Mouse (Mus musculus) midbrain, embryonic 11.5 days (tissue): ENCODE measurements around the gene Kazn. TPM values are rescaled to one million over a fixed set of nuclear protein-coding genes. Genes with fewer than 3 reads are reported as not detected.
A peak's percentile ranks its signal among the peaks of the same experiment; 100 is the strongest.

Experiments
- ATAC-seq: fragments of 200-750 bp; cut with Nextera tagmentation; 2 replicates; pipeline ENCODE4 v1.8.0; 2017; ENCODE audit warnings: moderate TSS enrichment, moderate library complexity; ENCODE audit not compliant: low FRiP score
- DNase-seq: peaks from one replicate; pipeline ENCODE4 v3.0.0; 2015; ENCODE audit warnings: low spot score; ENCODE audit errors: missing footprints
- H3K27ac ChIP-seq: fragments of 300-500 bp; sonication (generic); 2 replicates; pipeline ENCODE4 v1.5.1; 2014; ENCODE audit warnings: low read depth, low read length
- H3K27me3 ChIP-seq: fragments of 300-500 bp; sonication (generic); 2 replicates; pipeline ENCODE4 v1.6.1; 2014; ENCODE audit warnings: mild to moderate bottlenecking, low read length, moderate library complexity, mixed read lengths; ENCODE audit not compliant: control insufficient read depth, insufficient read depth
- H3K36me3 ChIP-seq: fragments of 300-500 bp; sonication (generic); 2 replicates; pipeline ENCODE4 v1.6.1; 2014; ENCODE audit warnings: mild to moderate bottlenecking, low read length, moderate library complexity, mixed read lengths; ENCODE audit not compliant: control insufficient read depth, insufficient read depth
- H3K4me1 ChIP-seq: fragments of 300-500 bp; sonication (generic); 2 replicates; pipeline ENCODE4 v1.6.1; 2014; ENCODE audit warnings: low read length; ENCODE audit not compliant: control insufficient read depth, insufficient read depth
- H3K4me2 ChIP-seq: fragments of 300-500 bp; sonication (generic); 2 replicates; pipeline ENCODE4 v1.6.1; 2014; ENCODE audit warnings: mild to moderate bottlenecking, moderate library complexity
- H3K4me3 ChIP-seq: fragments of 300-500 bp; sonication (generic); 2 replicates; pipeline ENCODE4 v1.5.1; 2014; ENCODE audit warnings: low read depth, low read length
- H3K9ac ChIP-seq: fragments of 300-500 bp; sonication (generic); 2 replicates; pipeline ENCODE4 v1.6.1; 2014; ENCODE audit warnings: low read length
- H3K9me3 ChIP-seq: fragments of 300-500 bp; sonication (generic); 2 replicates; pipeline ENCODE4 v1.6.1; 2016; ENCODE audit warnings: low read length; ENCODE audit not compliant: control insufficient read depth
- WGBS: fragments of 180-500 bp; shearing (Covaris S2); extraction: QIAGEN DNeasy Blood & Tissue Kit; methylation state at CpG from one replicate; pipeline ENCODE4 v1.1.7; 2014; 5-methylcytosine and 5-hydroxymethylcytosine counted together
- polyA plus RNA-seq: library from polyadenylated mRNA; unstranded; fragments of >200 nt; fragmentation: Nextera tagmentation; extraction: Ambion mirVana; gene quantifications from 2 replicates; pipeline ENCODE4 v1.2.1, GENCODE M21; 2014

Gene Kazn
- polyA plus RNA-seq, 1 experiment from 2014 or later: 12.1 TPM

DNA sequence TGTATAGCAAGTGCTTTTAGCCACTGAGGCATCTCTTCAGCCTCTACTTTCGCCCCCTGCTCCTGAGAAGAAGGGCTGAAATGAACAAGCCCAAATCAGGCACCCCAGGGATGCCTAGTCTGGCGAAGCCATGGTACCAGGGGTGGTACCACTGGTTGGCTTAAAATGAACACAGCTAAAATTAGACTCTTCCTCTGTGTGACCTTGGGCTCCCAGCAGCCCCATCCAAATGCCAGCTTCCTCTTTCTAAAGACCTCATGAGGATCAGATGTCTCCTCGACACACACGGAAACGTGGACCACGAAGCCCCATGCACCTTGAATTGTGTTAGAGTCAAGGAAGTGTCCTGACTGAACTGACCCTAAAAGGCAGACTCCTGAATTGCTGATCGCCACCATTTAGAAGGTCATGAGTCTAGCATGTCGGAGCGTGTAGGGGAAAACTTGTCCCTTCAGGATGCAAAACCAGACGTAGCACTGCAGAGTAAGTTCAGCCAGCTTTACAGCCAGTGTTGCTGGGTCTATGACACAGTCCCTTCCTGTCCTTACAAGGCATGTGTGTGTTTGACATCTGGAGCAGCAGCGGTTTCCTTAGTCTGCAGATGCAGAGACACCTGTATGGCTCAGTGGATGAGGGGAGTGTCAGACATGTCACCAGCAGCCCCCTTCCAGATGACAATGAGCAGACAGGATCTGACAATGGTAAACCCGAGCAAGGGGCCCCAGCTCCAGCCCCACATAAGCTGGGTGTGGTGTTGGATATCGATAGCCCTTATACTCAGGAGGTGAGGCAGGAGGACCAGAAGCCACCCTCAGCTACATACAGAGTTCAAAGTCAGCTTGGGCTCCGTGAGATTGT, 159.3 kb downstream of the Kazn start:
- no peak overlapping the region for H3K4me2 ChIP-seq
- no peaks in the 10 kb centered on the region for H3K9me3 ChIP-seq
- DNase-seq (no peak), ATAC-seq (no peak)
- peaks cover 15% of the 10 kb centered on the region for H3K27me3 ChIP-seq
- 79% methylated on average over 14 of the region's 14 CpGs for WGBS
- H3K9ac ChIP-seq: no peak overlapping the region
- H3K27ac ChIP-seq: no peak overlapping the region
- no peak overlapping the region for H3K4me3 ChIP-seq
- H3K4me1 ChIP-seq: peaks cover 11% of the 10 kb centered on the region
- H3K36me3 ChIP-seq: no peaks in the 10 kb centered on the region

DNA sequence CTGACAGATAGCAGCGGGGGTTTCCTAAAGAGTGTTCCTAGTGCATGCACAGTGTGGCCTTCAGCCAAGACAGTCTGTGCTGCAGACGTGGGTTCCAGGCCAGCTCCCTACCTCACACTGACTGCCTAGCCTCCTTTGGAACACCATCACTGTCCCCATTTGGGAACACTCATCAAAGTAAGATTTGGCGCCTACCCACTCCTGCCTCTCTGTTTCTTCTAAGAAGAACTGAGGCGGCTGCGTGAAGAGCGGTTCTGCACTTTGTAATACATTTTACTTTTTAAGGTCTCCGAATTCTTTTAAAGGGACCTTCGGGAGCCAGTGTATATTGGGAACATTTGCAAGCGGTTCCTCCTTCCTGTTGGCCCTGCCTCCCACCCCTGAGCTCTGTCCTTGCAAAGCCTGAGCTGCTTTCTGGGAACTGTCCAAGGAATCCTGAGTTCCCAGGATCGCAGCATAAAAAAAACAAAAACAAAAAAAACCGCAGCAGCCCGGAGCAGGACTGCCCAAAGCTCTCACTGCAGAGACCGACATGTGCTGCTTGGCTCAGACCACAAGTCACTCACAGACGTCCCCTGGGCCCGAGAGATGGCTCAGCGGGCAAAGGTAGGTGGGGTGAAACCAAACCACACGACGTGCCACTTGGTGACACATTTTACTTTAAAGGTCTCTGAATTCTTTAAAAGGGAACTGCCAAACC, 161.5 kb downstream of the Kazn start:
- no peak overlapping the region for H3K4me3 ChIP-seq
- H3K27me3 ChIP-seq: no peaks in the 10 kb centered on the region; the same call in 1 of the 2 replicates
- no peak for ATAC-seq
- 52% methylated on average over 18 of the region's 18 CpGs for WGBS
- peaks cover 2% of the 10 kb centered on the region for H3K4me1 ChIP-seq
- no peak overlapping the region for H3K4me2 ChIP-seq
- DNase-seq: no peak
- H3K27ac ChIP-seq: no peak overlapping the region
- no peak overlapping the region for H3K9ac ChIP-seq
- H3K9me3 ChIP-seq: no peaks in the 10 kb centered on the region
- H3K36me3 ChIP-seq: no peaks in the 10 kb centered on the region

DNA sequence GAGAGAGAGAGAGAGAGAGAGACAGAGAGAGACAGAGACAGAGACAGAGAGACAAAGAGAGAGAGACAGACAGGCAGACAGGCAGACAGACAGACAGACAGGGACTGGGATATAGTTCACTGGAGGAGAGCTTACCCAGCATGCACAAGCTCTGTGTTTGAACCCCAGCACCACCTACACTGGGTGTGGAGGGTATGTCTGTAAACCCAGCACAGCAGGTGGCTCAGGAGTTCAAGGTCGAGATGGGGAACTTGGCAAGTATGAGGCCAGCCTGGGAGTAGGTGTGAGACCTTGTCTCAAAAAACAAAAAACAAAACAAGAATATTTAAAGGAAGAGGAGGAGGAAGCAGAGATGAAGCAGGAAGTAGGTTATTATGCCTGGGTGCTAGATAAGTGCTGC, 162.3 kb downstream of the Kazn start:
- no peak for ATAC-seq
- H3K4me1 ChIP-seq: peaks cover 2% of the 10 kb centered on the region
- WGBS: 38% methylated on average over 1 of the region's 1 CpGs

DNA sequence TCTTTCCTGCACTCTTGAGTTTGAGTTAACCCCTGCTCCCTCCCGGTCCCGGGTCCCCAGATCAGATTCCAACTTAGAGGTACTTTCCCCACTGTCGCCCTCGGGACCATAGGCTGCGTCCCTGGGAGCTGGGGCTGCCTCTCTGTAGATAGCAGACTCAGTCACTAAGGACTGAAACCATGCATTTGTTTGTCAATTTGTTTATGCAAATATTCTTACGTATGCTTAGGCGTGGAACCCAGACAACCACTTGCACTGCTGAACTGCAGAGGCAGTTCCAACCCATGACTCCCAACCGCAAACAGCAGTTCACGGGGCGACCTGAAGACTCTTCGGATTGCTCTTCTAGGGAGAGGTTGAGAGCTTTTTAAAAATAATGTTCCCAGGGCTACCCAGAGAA, 163.3 kb downstream of the Kazn start:
- DNase-seq (no peak), ATAC-seq (no peak)
- Histone ChIP-seq H3K4me3 (no peak overlapping the region), H3K27me3 (no peaks in the 10 kb centered on the region; the same call in 1 of the 2 replicates), H3K4me1 (peaks cover 2% of the 10 kb centered on the region), H3K9me3 (no peaks in the 10 kb centered on the region), H3K36me3 (no peaks in the 10 kb centered on the region), H3K4me2 (no peak overlapping the region), H3K9ac (no peak overlapping the region), H3K27ac (no peak overlapping the region)
- 85% methylated on average over 11 of the region's 11 CpGs for WGBS

More for the DNA sequence above, 162.3 kb downstream of the Kazn start:
- H3K27me3 ChIP-seq: no peaks in the 10 kb centered on the region; the same call in 1 of the 2 replicates
- H3K36me3 ChIP-seq: no peaks in the 10 kb centered on the region
- DNase-seq: no peak
- no peak overlapping the region for H3K4me3 ChIP-seq
- no peak overlapping the region for H3K27ac ChIP-seq
- no peak overlapping the region for H3K4me2 ChIP-seq
- no peaks in the 10 kb centered on the region for H3K9me3 ChIP-seq
- H3K9ac ChIP-seq: no peak overlapping the region

- no peaks in the 10 kb centered on the region for H3K9me3 ChIP-seq
- H3K36me3 ChIP-seq: no peaks in the 10 kb centered on the region
- H3K27me3 ChIP-seq: peaks cover 5% of the 10 kb centered on the region; the same call in 1 of the 2 replicates
- H3K27ac ChIP-seq: no peak overlapping the region
- no peak overlapping the region for H3K4me2 ChIP-seq
- H3K4me1 ChIP-seq: peaks cover 7% of the 10 kb centered on the region
- DNase-seq (no peak), ATAC-seq (no peak)
- WGBS: 60% methylated on average over 13 of the region's 13 CpGs
- no peak overlapping the region for H3K9ac ChIP-seq
- no peak overlapping the region for H3K4me3 ChIP-seq
These were observed 165.0 kb downstream of the Kazn start for GRCm38 (mm10) chr4:142074060-142074732.

GRCm38 (mm10) chr4:142071243-142071991, 167.8 kb downstream of the Kazn start:
- no peaks in the 10 kb centered on the region for H3K9me3 ChIP-seq
- H3K4me3 ChIP-seq: no peak overlapping the region
- DNase-seq: no peak
- WGBS: 12% methylated on average over 18 of the region's 18 CpGs
- no peaks in the 10 kb centered on the region for H3K36me3 ChIP-seq
- H3K9ac ChIP-seq: no peak overlapping the region
- H3K27ac ChIP-seq: no peak overlapping the region
- H3K27me3 ChIP-seq: peaks cover 7% of the 10 kb centered on the region; the same call in 1 of the 2 replicates
- H3K4me2 ChIP-seq: no peak overlapping the region
- peaks cover 10% of the 10 kb centered on the region for H3K4me1 ChIP-seq
- ATAC-seq: no peak

GRCm38 (mm10) chr4:142070840-142071239, 168.4 kb downstream of the Kazn start:
- Histone ChIP-seq H3K9ac (no peak overlapping the region), H3K4me2 (no peak overlapping the region), H3K27me3 (peaks cover 7% of the 10 kb centered on the region; the same call in 1 of the 2 replicates), H3K9me3 (no peaks in the 10 kb centered on the region), H3K4me3 (no peak overlapping the region), H3K27ac (no peak overlapping the region), H3K36me3 (no peaks in the 10 kb centered on the region), H3K4me1 (peaks cover 10% of the 10 kb centered on the region)
- DNase-seq: no peak
- ATAC-seq: no peak
- 9% methylated on average over 8 of the region's 8 CpGs for WGBS

DNA sequence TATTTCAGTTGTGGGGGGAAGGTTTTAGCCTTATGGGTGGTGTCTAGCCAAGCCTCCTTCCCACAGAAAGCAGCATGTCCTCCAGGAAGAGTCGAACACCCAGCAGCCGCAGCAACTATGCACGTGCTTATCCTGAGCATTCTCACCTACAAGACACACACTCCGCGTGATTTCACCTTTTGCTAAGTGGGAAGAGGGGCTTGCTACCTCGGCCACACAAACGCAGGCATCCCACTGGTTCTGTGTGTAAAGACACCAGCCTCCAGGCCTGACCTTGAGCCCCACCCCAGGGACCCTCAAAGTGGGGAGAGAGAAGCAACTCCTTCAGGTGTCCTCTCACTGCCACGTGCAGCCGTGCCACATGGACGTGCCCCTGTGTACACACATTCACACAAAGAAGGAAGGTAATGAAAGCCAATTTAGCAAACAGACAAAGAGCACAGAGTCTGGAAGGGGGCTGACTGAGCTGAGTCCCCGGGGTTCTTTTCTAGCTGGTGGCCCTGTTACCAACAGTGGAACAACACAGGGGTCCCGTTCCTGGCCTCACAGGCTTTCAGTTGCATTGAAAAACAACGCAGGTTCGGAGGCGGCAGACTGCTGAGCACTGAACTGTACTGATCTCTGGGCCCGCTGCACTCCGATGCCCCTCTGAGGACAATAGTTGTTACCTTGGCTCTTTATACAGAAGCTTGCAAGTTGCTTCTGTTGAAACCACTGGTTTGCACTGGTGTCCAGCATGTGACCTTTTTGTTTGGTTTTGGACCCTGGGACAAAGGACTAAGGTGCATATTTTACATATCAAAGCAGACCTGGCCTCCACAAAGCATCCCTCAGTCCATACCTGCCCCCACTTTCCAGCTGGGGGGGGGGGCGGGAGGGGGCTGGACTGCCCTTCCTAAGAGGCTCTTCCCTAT, 170.0 kb downstream of the Kazn start:
- no peak for ATAC-seq

More for the DNA sequence above, 170.0 kb downstream of the Kazn start:
- no peak overlapping the region for H3K4me3 ChIP-seq
- peaks cover 7% of the 10 kb centered on the region; the same call in 1 of the 2 replicates for H3K27me3 ChIP-seq
- 25% methylated on average over 18 of the region's 18 CpGs for WGBS
- H3K36me3 ChIP-seq: no peaks in the 10 kb centered on the region
- H3K9me3 ChIP-seq: no peaks in the 10 kb centered on the region
- no peak overlapping the region for H3K27ac ChIP-seq
- H3K4me1 ChIP-seq: peaks cover 8% of the 10 kb centered on the region
- H3K9ac ChIP-seq: 0 out of 2 replicates have a peak overlapping the region, but pooled peaks have one; percentile 24
- no peak overlapping the region for H3K4me2 ChIP-seq
- DNase-seq: peak; percentile 91
